Comparison of ENCODE assay signal across 28 mouse cellular contexts in genomic region chr8:126704706-126705105, GRCm38 (mm10).
DNase-seq lines count a peak whose midpoint lies in the region; ATAC-seq and TF ChIP-seq lines count a peak whose summit lies in the region.
"Had no signal": no experiment of that assay in that cellular context is flagged by ENCODE, and none has a peak within 500 bp of the region (broad histone marks: within the 10 kb centered on the region; RNA-seq: fewer than 3 reads in every experiment).

No protein-coding gene starts in this region.

- H3K36me3 ChIP-seq in heart, embryonic 10.5 days: no peaks in the 10 kb centered on the region
- H3K36me3 ChIP-seq in liver, postnatal 0 days (replicated peaks; ENCODE audit: insufficient read depth, low read length): no peaks in the 10 kb centered on the region
- no peaks in the 10 kb centered on the region for H3K36me3 ChIP-seq in midbrain, postnatal 0 days (ENCODE audit: insufficient read depth, low read length)
- no peaks in the 10 kb centered on the region for H3K36me3 ChIP-seq in hindbrain, embryonic 10.5 days
- H3K36me3 ChIP-seq: embryonic facial prominence, embryonic 12.5 days; embryonic facial prominence, embryonic 15.5 days; G1E; heart, embryonic 13.5 days; hindbrain, embryonic 12.5 days; hindbrain, embryonic 15.5 days had no signal

- 91% methylated on average over 8 of the region's 8 CpGs for WGBS in heart, embryonic 10.5 days
- 60% methylated on average over 8 of the region's 8 CpGs for WGBS in liver, postnatal 0 days (ENCODE audit: insufficient replicate concordance)
- 95% methylated on average over 8 of the region's 8 CpGs for WGBS in midbrain, postnatal 0 days
- 93% methylated on average over 8 of the region's 8 CpGs for WGBS in hindbrain, embryonic 10.5 days

- no peaks in the 10 kb centered on the region for H3K9me3 ChIP-seq in heart, embryonic 10.5 days
- no peaks in the 10 kb centered on the region for H3K9me3 ChIP-seq in liver, postnatal 0 days (ENCODE audit: low read length)
- H3K9me3 ChIP-seq in midbrain, postnatal 0 days (ENCODE audit: low read length): no peaks in the 10 kb centered on the region
- no peaks in the 10 kb centered on the region for H3K9me3 ChIP-seq in hindbrain, embryonic 10.5 days
- H3K9me3 ChIP-seq: embryonic facial prominence, embryonic 12.5 days; embryonic facial prominence, embryonic 15.5 days; G1E; heart, embryonic 13.5 days; hindbrain, embryonic 12.5 days; hindbrain, embryonic 15.5 days had no signal

- no peak overlapping the region for H3K4me3 ChIP-seq in heart, embryonic 10.5 days
- H3K4me3 ChIP-seq in liver, postnatal 0 days (ENCODE audit: low read depth, low read length): no peak overlapping the region
- H3K4me3 ChIP-seq in midbrain, postnatal 0 days (ENCODE audit: low read depth, low read length): no peak overlapping the region
- H3K4me3 ChIP-seq in hindbrain, embryonic 10.5 days: no peak overlapping the region
- H3K4me3 ChIP-seq: embryonic facial prominence, embryonic 12.5 days; embryonic facial prominence, embryonic 15.5 days; gastrocnemius, adult 2 months; heart, embryonic 13.5 days; hindbrain, embryonic 12.5 days; hindbrain, embryonic 15.5 days had no signal

- no peaks in the 10 kb centered on the region for H3K27me3 ChIP-seq in heart, embryonic 10.5 days (ENCODE audit: insufficient read depth, poor library complexity, severe bottlenecking)
- H3K27me3 ChIP-seq in liver, postnatal 0 days (ENCODE audit: insufficient read depth, low read length): no peaks in the 10 kb centered on the region
- H3K27me3 ChIP-seq in midbrain, postnatal 0 days (ENCODE audit: insufficient read depth, low read length): 0 out of 2 replicates have a peak, but pooled peaks cover 4% of the 10 kb centered on the region
- no peaks in the 10 kb centered on the region for H3K27me3 ChIP-seq in hindbrain, embryonic 10.5 days (ENCODE audit: insufficient read depth, poor library complexity, severe bottlenecking)
- H3K27me3 ChIP-seq: CH12.LX; embryonic facial prominence, embryonic 12.5 days; embryonic facial prominence, embryonic 15.5 days; heart, embryonic 13.5 days; hindbrain, embryonic 12.5 days; hindbrain, embryonic 15.5 days; Patski had no signal

- peak overlapping the region; percentile 17; the same call in 1 of the 2 replicates for H3K27ac ChIP-seq in heart, embryonic 10.5 days
- peak overlapping the region; percentile 83 for H3K27ac ChIP-seq in liver, postnatal 0 days (ENCODE audit: low read depth)
- no peak overlapping the region for H3K27ac ChIP-seq in midbrain, postnatal 0 days (ENCODE audit: low read depth, low read length)
- no peak overlapping the region for H3K27ac ChIP-seq in hindbrain, embryonic 10.5 days
- H3K27ac ChIP-seq: embryonic facial prominence, embryonic 12.5 days; embryonic facial prominence, embryonic 15.5 days; gastrocnemius, adult 2 months; heart, embryonic 13.5 days; hindbrain, embryonic 12.5 days; hindbrain, embryonic 15.5 days had no signal

- no peak for DNase-seq in heart, embryonic 10.5 days (ENCODE audit: low spot score)
- no peak for DNase-seq in heart, postnatal 14 days
- DNase-seq in liver, postnatal 0 days: no peak
- no peak for DNase-seq in liver
- DNase-seq in midbrain, postnatal 0 days (ENCODE audit: low spot score): no peak
- DNase-seq in hindbrain, embryonic 10.5 days (ENCODE audit: low spot score): no peak
- DNase-seq: adrenal gland, postnatal 10 days; adrenal gland, postnatal 36 days; B cell, adult 2 months; cerebellum, adult 11 months; cerebellum, adult 8-10 months; cerebellum, postnatal 10 days; cerebellum, postnatal 36 days; forebrain, postnatal 0 days; gastrocnemius, adult 2 months; gastrocnemius, postnatal 14 days; heart, adult 18-20 months had no signal

- ATAC-seq in liver, postnatal 0 days: no peak
- peak; percentile 66 for ATAC-seq in common myeloid progenitor, adult 5-6 weeks (replicated peaks; ENCODE audit: low read depth, poor library complexity, severe bottlenecking)
- ATAC-seq in megakaryocyte, adult 5-6 weeks (ENCODE audit: poor library complexity, severe bottlenecking): peak; percentile 11; the same call in 1 of the 2 replicates
- ATAC-seq in midbrain, postnatal 0 days (ENCODE audit: low FRiP score): no peak
- ATAC-seq: forebrain, embryonic 14.5 days; forebrain, postnatal 0 days; Patski had no signal

- no peak overlapping the region for H3K9ac ChIP-seq in liver, postnatal 0 days (replicated peaks)
- H3K9ac ChIP-seq in midbrain, postnatal 0 days (replicated peaks; ENCODE audit: low read length, poor library complexity, severe bottlenecking): no peak overlapping the region
- H3K9ac ChIP-seq: embryonic facial prominence, embryonic 12.5 days; embryonic facial prominence, embryonic 15.5 days; forebrain, postnatal 0 days; heart, embryonic 13.5 days; hindbrain, embryonic 12.5 days; hindbrain, embryonic 15.5 days had no signal

- intact Hi-C loops in heart, postnatal 14 days (cut with DNase I): no loop called here

- TF ChIP-seq EP300 in liver, postnatal 0 days (IDR thresholded peaks at IDR 0.05; ENCODE audit: low read depth): no peak

- no peak overlapping the region for H3K4me2 ChIP-seq in liver, postnatal 0 days (ENCODE audit: low read depth, low read length)
- H3K4me2 ChIP-seq in midbrain, postnatal 0 days (ENCODE audit: low read depth, low read length, poor library complexity, severe bottlenecking): no peak overlapping the region
- H3K4me2 ChIP-seq: embryonic facial prominence, embryonic 12.5 days; embryonic facial prominence, embryonic 15.5 days; heart, embryonic 13.5 days; hindbrain, embryonic 12.5 days; hindbrain, embryonic 15.5 days had no signal

- H3K4me1 ChIP-seq in heart, embryonic 10.5 days: peaks cover 10% of the 10 kb centered on the region
- H3K4me1 ChIP-seq in liver, postnatal 0 days (ENCODE audit: insufficient read depth): peaks cover 57% of the 10 kb centered on the region
- no peaks in the 10 kb centered on the region for H3K4me1 ChIP-seq in midbrain, postnatal 0 days (ENCODE audit: insufficient read depth, low read length)
- H3K4me1 ChIP-seq in hindbrain, embryonic 10.5 days (replicated peaks): peaks cover 8% of the 10 kb centered on the region

- no peak for TF ChIP-seq CTCF in liver, postnatal 0 days (IDR thresholded peaks at IDR 0.05; ENCODE audit: low read depth)
- no peak for TF ChIP-seq CTCF in midbrain, postnatal 0 days (IDR thresholded peaks at IDR 0.05)

Comparison
In these comparisons a context has a peak if more than half of its experiments do, and no peak if none do; other contexts are left out.
1. H3K27ac ChIP-seq: peak in heart, embryonic 10.5 days (single experiment) and liver, postnatal 0 days (single experiment); none in midbrain, postnatal 0 days (single experiment) and hindbrain, embryonic 10.5 days (single experiment).
2. ATAC-seq: peak in common myeloid progenitor, adult 5-6 weeks (single experiment) and megakaryocyte, adult 5-6 weeks (single experiment); none in liver, postnatal 0 days (single experiment) and midbrain, postnatal 0 days (single experiment).